Mouse (Mus musculus) heart, embryonic 14.5 days (tissue): ENCODE measurements around the gene Cdk9. TPM values are rescaled to one million over a fixed set of nuclear protein-coding genes. Genes with fewer than 3 reads are reported as not detected.

Experiments
- ATAC-seq: fragments of 200-750 bp; cut with Nextera tagmentation; 2 replicates; pipeline ENCODE4 v1.8.0; 2017; ENCODE audit warnings: low read depth, moderate TSS enrichment; ENCODE audit not compliant: insufficient number of reproducible peaks, insufficient read depth, low FRiP score
- H3K27ac ChIP-seq, 2 experiments: fragments of 200-500 bp in 1 of 2; fragments of 300-500 bp in 1 of 2; sonication (generic) in 1 of 2; replicated peaks in 1 of 2; 2 replicates each; pipeline ENCODE4 v1.5.1; 2012 to 2014; ENCODE audit warnings: low read depth in 2 of 2, low read length in 2 of 2, control low read depth in 1 of 2, mild to moderate bottlenecking in 1 of 2, mixed read lengths in 1 of 2; ENCODE audit not compliant: control insufficient read depth in 1 of 2, insufficient read depth in 1 of 2
- H3K27me3 ChIP-seq: fragments of 300-500 bp; sonication (generic); 2 replicates; pipeline ENCODE4 v1.6.1; 2014; ENCODE audit warnings: mild to moderate bottlenecking, low read length, control low read depth; ENCODE audit not compliant: control insufficient read depth, insufficient read depth
- H3K36me3 ChIP-seq: fragments of 300-500 bp; sonication (generic); 2 replicates; pipeline ENCODE4 v1.6.1; 2014; ENCODE audit warnings: mild to moderate bottlenecking, control low read depth, low read length, mixed read lengths; ENCODE audit not compliant: control insufficient read depth, insufficient read depth
- H3K4me1 ChIP-seq, 2 experiments: fragments of 200-500 bp in 1 of 2; fragments of 300-500 bp in 1 of 2; sonication (generic) in 1 of 2; 2 replicates each; pipeline ENCODE4 v1.6.1; 2012 to 2014; ENCODE audit warnings: low read length in 2 of 2, control low read depth in 1 of 2, mixed read lengths in 1 of 2; ENCODE audit not compliant: control insufficient read depth in 2 of 2, insufficient read depth in 2 of 2
- H3K4me2 ChIP-seq: fragments of 300-500 bp; sonication (generic); 2 replicates; pipeline ENCODE4 v1.6.1; 2014; ENCODE audit warnings: mild to moderate bottlenecking, low read length
- H3K4me3 ChIP-seq, 2 experiments: fragments of 200-500 bp in 1 of 2; fragments of 300-500 bp in 1 of 2; sonication (generic) in 1 of 2; 2 replicates each; pipeline ENCODE4 v1.5.1; 2012 to 2014; ENCODE audit warnings: low read length in 2 of 2, mild to moderate bottlenecking in 2 of 2, control low read depth in 1 of 2, low read depth in 1 of 2, moderate library complexity in 1 of 2; ENCODE audit not compliant: control insufficient read depth in 1 of 2, insufficient read depth in 1 of 2
- H3K9ac ChIP-seq: fragments of 300-500 bp; sonication (generic); 2 replicates; pipeline ENCODE4 v1.6.1; 2014; ENCODE audit warnings: mild to moderate bottlenecking, low read length
- H3K9me3 ChIP-seq: fragments of 300-500 bp; sonication (generic); 2 replicates; pipeline ENCODE4 v1.6.1; 2016; ENCODE audit warnings: low read length, control low read depth; ENCODE audit not compliant: control insufficient read depth
- WGBS: fragments of 180-500 bp; shearing (Covaris S2); extraction: QIAGEN DNeasy Blood & Tissue Kit; methylation state at CpG from one replicate; pipeline ENCODE4 v1.1.7; 2014; 5-methylcytosine and 5-hydroxymethylcytosine counted together
- polyA plus RNA-seq: library from polyadenylated mRNA; unstranded; fragments of >200 nt; fragmentation: Nextera tagmentation; extraction: Ambion mirVana; gene quantifications from 2 replicates; pipeline ENCODE4 v1.2.1, GENCODE M21; 2014

Gene Cdk9
- polyA plus RNA-seq, 1 experiment from 2014 or later, result 45.3 TPM

- Histone ChIP-seq H3K27me3 (no peaks in the 10 kb centered on the region), H3K27ac (peak overlapping the region; percentile 61 to 67), H3K4me1 (peaks cover 10 to 18% of the 10 kb centered on the region in 2 experiments), H3K9me3 (no peaks in the 10 kb centered on the region), H3K9ac (peak overlapping the region; percentile 95), H3K4me2 (peak overlapping the region; percentile 96), H3K36me3 (no peaks in the 10 kb centered on the region), H3K4me3 (peak overlapping the region; percentile 78 to 88)
- WGBS, result under 1% methylated on average over 51 of the region's 51 CpGs
- peak; percentile 95 for ATAC-seq
Observed at GRCm38 (mm10) chr2:32693823-32694411, 19.0 kb downstream of the Cdk9 start.

- peaks cover 10 to 18% of the 10 kb centered on the region in 2 experiments for H3K4me1 ChIP-seq
- 18% methylated on average over 7 of the region's 7 CpGs for WGBS
- H3K4me2 ChIP-seq, result peak overlapping the region; percentile 96
- H3K9ac ChIP-seq, result peak overlapping the region; percentile 95
- peak overlapping the region; percentile 78 to 88 for H3K4me3 ChIP-seq
- H3K27me3 ChIP-seq, result no peaks in the 10 kb centered on the region
- H3K27ac ChIP-seq, result peak overlapping the region in 1 of 2 experiments; percentile 67; a peak in 2 of 4 replicates
- no peaks in the 10 kb centered on the region for H3K36me3 ChIP-seq
- no peak for ATAC-seq
- no peaks in the 10 kb centered on the region for H3K9me3 ChIP-seq
Observed at GRCm38 (mm10) chr2:32693282-32693681, 19.6 kb downstream of the Cdk9 start.

GRCm38 (mm10) chr2:32692496-32692895 lies 20.4 kb downstream of the Cdk9 start:
- H3K27me3 ChIP-seq, result no peaks in the 10 kb centered on the region
- no peak overlapping the region for H3K4me3 ChIP-seq
- H3K9ac ChIP-seq, result no peak overlapping the region
- H3K36me3 ChIP-seq, result peaks cover 6% of the 10 kb centered on the region
- H3K27ac ChIP-seq, result no peak overlapping the region
- H3K9me3 ChIP-seq, result no peaks in the 10 kb centered on the region
- peaks cover 10 to 18% of the 10 kb centered on the region in 2 experiments for H3K4me1 ChIP-seq
- 96% methylated on average over 14 of the region's 14 CpGs for WGBS
- ATAC-seq, result no peak
- peak overlapping the region; percentile 96 for H3K4me2 ChIP-seq

- no peak overlapping the region for H3K4me3 ChIP-seq
- H3K36me3 ChIP-seq, result peaks cover 19% of the 10 kb centered on the region
- H3K4me2 ChIP-seq, result no peak overlapping the region
- H3K27ac ChIP-seq, result no peak overlapping the region
- peaks cover 10 to 18% of the 10 kb centered on the region in 2 experiments for H3K4me1 ChIP-seq
- H3K9ac ChIP-seq, result no peak overlapping the region
- no peak for ATAC-seq
- H3K27me3 ChIP-seq, result no peaks in the 10 kb centered on the region
- 83% methylated on average over 11 of the region's 11 CpGs for WGBS
- no peaks in the 10 kb centered on the region for H3K9me3 ChIP-seq
Observed at GRCm38 (mm10) chr2:32691041-32691440, 21.8 kb downstream of the Cdk9 start.

GRCm38 (mm10) chr2:32689420-32689819 lies 23.5 kb downstream of the Cdk9 start:
- Histone ChIP-seq H3K9ac (no peak overlapping the region; the same call in 1 of the 2 replicates), H3K36me3 (peaks cover 35% of the 10 kb centered on the region), H3K27ac (no peak overlapping the region), H3K4me1 (peaks cover 8 to 16% of the 10 kb centered on the region in 2 experiments), H3K4me2 (no peak overlapping the region), H3K9me3 (no peaks in the 10 kb centered on the region), H3K4me3 (no peak overlapping the region), H3K27me3 (no peaks in the 10 kb centered on the region)
- ATAC-seq, result no peak
- 16% methylated on average over 5 of the region's 5 CpGs for WGBS

- Histone ChIP-seq H3K4me3 (no peak overlapping the region), H3K9me3 (no peaks in the 10 kb centered on the region), H3K36me3 (peaks cover 54% of the 10 kb centered on the region), H3K27ac (no peak overlapping the region), H3K9ac (no peak overlapping the region), H3K4me2 (no peak overlapping the region), H3K4me1 (peaks cover 2 to 5% of the 10 kb centered on the region in 2 experiments; a peak in 3 of 4 replicates), H3K27me3 (no peaks in the 10 kb centered on the region)
- WGBS, result 91% methylated on average over 8 of the region's 8 CpGs
- ATAC-seq, result no peak
Observed at GRCm38 (mm10) chr2:32687562-32687961, 25.3 kb downstream of the Cdk9 start.

- Histone ChIP-seq H3K36me3 (peaks cover 63% of the 10 kb centered on the region), H3K27ac (no peak overlapping the region), H3K4me3 (no peak overlapping the region), H3K9ac (no peak overlapping the region), H3K9me3 (no peaks in the 10 kb centered on the region), H3K4me1 (peaks cover 0 to 5% of the 10 kb centered on the region in 2 experiments; a peak in 1 of 4 replicates), H3K4me2 (no peak overlapping the region), H3K27me3 (no peaks in the 10 kb centered on the region)
- WGBS, result 87% methylated on average over 6 of the region's 6 CpGs
- no peak for ATAC-seq
Observed at GRCm38 (mm10) chr2:32686640-32687039, 26.2 kb downstream of the Cdk9 start.

- H3K4me2 ChIP-seq, result no peak overlapping the region
- H3K27ac ChIP-seq, result no peak overlapping the region
- 82% methylated on average over 3 of the region's 3 CpGs for WGBS
- no peak overlapping the region for H3K4me3 ChIP-seq
- H3K9ac ChIP-seq, result no peak overlapping the region
- peaks cover 0 to 6% of the 10 kb centered on the region in 2 experiments; a peak in 1 of 4 replicates for H3K4me1 ChIP-seq
- no peak for ATAC-seq
- H3K9me3 ChIP-seq, result no peaks in the 10 kb centered on the region
- H3K36me3 ChIP-seq, result peaks cover 72% of the 10 kb centered on the region
- H3K27me3 ChIP-seq, result no peaks in the 10 kb centered on the region
Observed at GRCm38 (mm10) chr2:32685807-32686206, 27.1 kb downstream of the Cdk9 start.
